Mouse (Mus musculus): ENCODE measurements around the gene Ltbr.
A peak's percentile ranks its signal among the peaks of the same experiment; 100 is the strongest.
"Not testable (repeated sequence)": the region's sequence is repeated elsewhere in the genome, so short reads cannot be mapped to it uniquely, and the experiment has no call there.

GRCm38 (mm10) chr6:125266600-125266999 is 47.1 kb downstream of the Ltbr start:
- 0 out of 4 replicates have a peak, but pooled peaks of 1 of the 2 experiments have one; percentile 14 for TF ChIP-seq CTCF (conservative IDR thresholded peaks at IDR 0.05 in 1 of 2, IDR thresholded peaks at IDR 0.05 in 1 of 2; ENCODE audit: low read depth in 2 of 2, low read length in 2 of 2)
- TF ChIP-seq SMC3, MAZ (IDR thresholded peaks at IDR 0.05; ENCODE audit: low read depth, low read length): not testable (repeated sequence)

All from CH12.LX (cell line).